Mouse (Mus musculus) gastrocnemius, postnatal 14 days (tissue): ENCODE data around the gene Aox2. TPM values are rescaled to one million over a fixed set of nuclear protein-coding genes. Genes with fewer than 3 reads are reported as not detected.

ENCODE experiments used
- DNase-seq: peaks from one replicate; pipeline ENCODE4 v3.0.0; 2021; ENCODE audit warnings: mixed read lengths
- intact Hi-C: fragments of 180-260 bp; cut with DNase I; formaldehyde crosslinking; loops from one replicate; pipeline ENCODE4 v1.15.1; 2025; ENCODE audit warnings: low total_unique reads
- total RNA-seq, 2 experiments: library from RNA; stranded (reverse); gene quantifications; 2 replicates each; pipeline ENCODE4 v1.2.3; 2021

Aox2 gene
- total RNA-seq, 2 experiments from 2014 or later = 0.08 to 0.13 TPM

DNA sequence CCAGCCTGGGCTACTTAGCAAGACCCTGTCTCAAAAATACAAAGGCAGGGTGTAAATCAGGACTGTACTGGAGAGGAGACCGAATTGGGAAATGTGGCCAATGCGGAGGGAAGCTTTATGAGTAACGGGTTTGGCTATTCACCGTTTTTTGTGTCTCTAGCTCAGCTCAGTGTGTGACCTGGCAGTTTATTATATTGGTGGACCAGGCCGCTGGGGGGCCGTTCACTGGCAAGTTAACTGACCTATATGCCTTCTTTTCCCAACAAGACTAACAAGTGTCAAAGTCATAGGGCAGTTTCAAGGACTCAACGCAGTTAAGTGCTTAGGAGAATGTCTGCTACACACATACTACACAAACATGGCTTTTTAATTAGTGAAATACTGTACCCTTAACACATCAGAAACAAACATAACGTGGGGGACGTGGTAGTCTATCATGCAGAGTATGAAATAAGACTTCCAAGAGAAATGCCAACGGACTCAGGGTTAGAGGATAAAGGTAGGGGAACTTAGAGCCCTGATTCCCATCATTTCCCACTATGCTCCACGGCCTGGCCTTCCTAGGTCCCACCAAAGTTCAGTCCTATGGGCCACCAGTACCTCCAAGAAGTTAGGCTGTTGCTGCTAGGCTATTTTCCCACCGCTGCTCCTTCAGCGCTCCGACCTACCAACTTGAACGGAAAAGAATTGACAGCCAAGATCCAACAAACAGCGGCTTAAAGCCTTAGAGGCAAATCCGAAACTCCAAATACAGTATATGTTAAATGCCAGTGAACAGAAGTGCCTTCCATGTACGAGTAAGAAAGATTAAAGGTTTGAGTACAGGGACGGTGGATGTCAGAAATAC is 113.5 kb downstream of the Aox2 start:
- no peak for DNase-seq
- intact Hi-C loops = no loop called here

DNA sequence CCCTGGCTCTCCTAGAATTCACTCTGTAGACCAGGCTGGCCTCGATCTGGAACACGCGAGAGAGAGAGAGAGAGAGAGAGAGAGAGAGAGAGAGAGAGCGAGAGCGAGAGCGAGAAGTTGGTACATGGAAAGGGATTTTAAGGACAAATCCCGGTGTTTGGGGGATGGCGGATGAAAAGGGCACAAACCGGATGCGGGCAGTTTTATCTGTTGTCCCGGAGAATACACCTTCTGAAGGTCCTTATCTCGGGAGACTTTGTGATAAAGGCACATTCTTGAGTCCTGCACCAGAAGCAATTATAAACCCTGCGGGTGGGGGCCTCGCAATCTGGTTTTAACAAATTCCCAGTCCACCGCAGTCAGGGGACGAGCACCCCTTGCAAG is 114.1 kb downstream of the Aox2 start:
- no peak for DNase-seq
- intact Hi-C loops = no loop called here

DNA sequence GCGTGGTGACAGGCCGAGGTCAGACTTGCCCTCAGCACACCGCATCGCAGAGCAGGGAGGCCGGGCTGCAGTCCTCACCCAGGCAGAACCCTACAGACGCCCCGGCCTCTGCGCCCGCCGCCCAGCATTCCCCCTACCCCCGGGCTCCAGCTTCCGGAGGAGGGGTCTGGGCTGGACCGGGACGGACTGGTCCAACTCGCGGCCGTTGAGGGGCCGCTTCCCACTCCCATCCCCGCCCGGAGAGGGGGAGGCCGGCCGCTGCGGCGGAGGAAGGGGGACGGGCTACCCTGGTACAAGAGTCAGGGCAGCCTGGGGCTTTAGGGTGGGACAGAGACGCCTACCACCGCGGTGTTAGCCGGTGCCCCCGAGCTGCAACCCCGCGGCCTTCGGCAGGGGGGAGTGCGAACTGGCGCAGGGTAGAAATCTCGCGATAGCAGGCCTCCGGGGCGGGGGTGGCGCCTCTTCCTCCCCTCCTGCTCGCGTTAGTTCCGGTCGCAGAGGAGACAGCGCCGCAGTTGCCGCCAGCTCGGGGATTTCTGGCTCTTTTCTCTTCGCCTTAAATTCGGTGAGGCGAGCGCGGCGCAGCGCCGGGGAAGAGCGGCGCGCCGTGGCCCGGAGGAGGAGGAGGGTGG is 114.6 kb downstream of the Aox2 start, which contains the start of gene Bzw1:
Gene Bzw1, plus strand, starts transcription at position 247 of the 632 bp plus-strand sequence.
- intact Hi-C loops = no loop called here
- peak; percentile 96 for DNase-seq

DNA sequence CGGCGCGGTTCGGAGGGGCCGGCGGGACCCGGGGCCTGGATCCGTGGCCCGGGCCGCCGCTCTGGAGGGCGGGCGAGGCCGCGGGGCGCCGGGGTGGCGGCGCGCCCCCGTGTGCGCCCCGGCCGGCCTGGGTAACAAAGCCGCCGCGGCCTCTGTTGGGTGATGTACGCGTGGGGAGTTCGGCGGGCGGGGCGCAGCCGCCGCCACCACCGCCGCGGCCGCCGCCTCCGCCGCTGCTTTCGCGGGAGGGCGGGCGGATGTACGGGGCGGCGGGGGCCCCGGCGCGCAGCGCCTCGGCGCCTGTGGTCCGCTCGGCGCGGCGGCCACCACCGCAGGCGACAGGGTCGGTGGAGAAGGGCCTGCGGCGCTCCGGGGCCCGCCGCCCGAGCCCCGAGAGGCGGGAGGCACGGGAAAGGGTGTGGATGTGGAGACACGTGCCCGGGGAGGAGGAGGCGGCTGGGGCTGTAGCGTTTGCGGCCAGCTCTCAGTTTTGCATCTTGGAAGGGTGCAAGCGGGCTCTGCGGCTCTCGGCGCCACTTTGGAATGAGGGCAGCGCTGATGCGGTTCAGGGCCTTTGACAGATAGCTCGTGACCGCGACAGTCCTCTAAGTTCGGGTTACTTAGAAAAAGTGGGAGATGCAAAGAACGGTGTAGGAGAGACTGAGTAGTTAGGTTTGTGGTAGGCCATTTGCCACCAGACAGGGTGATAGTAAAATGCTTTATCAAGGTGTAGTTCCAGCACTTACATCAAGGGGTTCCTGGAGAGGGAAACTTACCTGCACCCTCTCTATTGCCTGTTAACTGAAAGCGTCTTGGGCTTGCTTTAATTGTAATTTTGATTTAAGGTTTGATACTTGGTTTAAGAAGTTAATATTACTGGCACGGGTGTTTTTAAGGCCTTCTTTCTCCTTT is 115.4 kb downstream of the Aox2 start:
- peak; percentile 63 for DNase-seq
- intact Hi-C loops = no loop called here

DNA sequence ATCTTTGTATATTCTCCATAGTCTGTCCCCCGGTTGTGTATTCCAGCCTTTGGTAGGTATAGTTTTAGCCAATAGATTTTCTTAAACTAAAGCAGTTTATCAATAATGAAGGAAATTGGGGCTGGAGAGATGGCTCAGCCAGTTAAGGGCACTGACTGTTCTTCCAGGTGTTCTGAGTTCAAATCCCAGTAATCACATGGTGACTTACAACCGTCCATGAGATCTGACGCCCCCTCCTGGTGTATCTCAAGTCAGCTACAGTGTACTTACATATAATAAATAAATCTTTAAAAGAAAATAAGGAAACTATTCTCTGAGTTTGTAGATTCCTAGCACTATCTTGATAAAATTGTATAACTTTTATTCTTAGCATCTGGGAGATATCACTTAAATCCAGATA is 117.2 kb downstream of the Aox2 start:
- no peak for DNase-seq
- intact Hi-C loops = no loop called here

DNA sequence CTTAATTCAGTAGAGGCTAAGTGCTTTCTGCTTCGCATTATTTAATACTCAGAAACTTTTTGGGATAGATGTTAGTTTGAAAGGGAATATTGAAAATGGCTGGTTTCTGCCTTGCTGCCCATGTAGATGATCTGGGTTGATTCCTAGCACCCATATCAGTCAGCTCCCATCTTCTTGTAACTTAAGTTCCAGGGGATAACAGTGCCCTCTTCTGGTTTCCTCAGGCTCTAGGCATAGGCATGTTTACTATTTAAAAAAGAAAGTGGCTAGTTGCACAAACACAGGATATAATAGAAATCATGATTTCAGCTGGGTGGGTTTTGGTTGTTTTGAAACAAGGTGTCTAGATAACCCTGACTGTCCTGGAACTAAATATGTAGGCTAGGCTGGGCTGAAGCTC is 118.1 kb downstream of the Aox2 start:
- intact Hi-C loops = no loop called here

DNA sequence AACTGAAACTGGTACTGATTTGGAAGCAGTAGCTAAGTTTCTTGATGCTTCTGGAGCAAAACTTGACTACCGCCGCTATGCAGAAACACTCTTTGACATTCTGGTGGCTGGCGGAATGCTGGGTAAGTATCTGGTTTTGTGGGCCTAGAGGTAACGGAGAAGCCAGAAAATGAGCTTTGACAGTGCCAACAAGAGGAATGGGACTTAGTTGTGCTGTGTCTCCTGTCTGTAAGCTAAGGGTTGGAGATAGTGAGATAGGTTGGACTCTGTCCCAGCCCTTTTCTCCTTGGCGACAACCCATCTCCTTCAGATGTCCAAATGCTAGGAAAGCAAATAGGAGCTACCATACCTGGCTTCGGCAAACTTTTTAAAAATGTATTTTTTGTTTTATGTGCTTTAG is 119.6 kb downstream of the Aox2 start:
- intact Hi-C loops = no loop called here
- DNase-seq = no peak

More for the DNA sequence above, 118.1 kb downstream of the Aox2 start:
- no peak for DNase-seq

DNA sequence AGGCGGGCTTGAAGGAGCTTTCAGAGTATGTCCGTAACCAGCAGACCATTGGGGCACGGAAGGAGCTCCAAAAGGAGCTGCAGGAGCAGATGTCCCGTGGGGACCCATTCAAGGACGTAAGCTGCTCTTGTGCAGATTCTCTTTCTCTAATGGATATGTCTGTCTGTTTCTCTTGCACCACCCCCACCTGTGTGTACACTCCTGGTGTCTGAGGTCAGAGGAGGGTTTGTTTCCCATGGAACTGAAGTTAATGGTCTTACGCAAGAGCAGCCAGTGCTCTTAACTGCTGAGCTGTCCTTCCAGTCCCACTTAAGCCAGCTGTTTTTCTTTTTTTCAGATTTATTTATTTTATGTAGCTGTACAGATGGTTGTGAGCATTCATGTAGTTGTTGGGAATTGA is 123.3 kb downstream of the Aox2 start:
- no peak for DNase-seq
- intact Hi-C loops = no loop called here

DNA sequence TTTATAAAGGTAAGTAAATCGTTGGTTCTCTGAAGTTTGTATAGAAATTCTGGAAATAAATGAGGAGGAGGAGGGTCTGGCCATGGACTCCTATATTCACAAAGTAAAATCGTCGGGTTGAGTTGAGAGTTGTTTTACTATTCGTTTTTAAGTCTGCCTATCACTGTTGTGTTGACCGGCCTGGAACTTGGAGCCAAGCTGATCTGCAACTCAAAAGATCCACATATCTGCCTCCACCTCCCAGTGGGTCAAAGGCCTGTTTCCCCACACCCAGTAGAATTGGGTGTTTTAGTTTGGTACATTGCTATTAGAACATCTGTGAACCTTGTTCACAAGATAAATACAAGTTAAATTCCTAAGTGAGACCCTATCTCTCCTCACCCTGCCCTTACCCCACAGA is 125.6 kb downstream of the Aox2 start:
- no peak for DNase-seq
- intact Hi-C loops = no loop called here

DNA sequence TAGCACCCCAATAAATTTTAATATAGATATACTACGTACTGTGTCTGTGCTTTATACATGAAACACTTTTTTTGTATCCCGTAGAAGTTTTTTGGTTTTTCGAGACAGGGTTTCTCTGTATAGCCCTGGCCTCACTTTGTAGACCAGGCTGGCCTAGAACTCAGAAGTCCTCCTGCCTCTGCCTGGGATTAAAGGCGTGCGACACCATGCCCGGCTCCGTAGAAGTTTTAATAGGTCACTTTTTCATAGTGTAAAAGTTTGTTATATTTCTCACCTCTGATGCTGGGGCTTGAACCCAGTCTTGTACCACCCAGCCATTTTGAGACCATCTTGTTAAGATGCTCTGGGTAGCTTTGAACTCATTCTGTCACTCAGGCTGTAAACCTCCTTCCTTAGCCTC is 129.2 kb downstream of the Aox2 start:
- DNase-seq = no peak
- intact Hi-C loops = no loop called here

DNA sequence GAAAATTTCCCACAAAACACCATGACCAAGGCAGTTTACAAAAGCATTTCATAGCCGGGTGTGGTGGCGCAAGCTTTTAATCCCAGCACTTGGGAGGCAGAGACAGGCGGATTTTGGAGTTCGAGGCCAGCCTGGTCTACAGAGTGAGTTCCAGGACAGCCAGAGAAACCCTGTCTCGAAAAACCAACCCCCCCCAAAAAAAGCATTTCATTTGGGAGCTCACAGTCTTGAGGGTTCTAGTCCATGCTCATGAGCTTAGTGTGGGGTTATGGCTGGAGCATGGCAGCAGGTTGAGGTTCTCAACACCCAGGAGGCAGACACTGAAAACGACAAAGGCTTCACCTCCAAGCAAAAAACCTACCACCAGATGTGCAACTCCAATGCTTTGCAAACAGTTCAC is 130.0 kb downstream of the Aox2 start:
- intact Hi-C loops = no loop called here
- no peak for DNase-seq

DNA sequence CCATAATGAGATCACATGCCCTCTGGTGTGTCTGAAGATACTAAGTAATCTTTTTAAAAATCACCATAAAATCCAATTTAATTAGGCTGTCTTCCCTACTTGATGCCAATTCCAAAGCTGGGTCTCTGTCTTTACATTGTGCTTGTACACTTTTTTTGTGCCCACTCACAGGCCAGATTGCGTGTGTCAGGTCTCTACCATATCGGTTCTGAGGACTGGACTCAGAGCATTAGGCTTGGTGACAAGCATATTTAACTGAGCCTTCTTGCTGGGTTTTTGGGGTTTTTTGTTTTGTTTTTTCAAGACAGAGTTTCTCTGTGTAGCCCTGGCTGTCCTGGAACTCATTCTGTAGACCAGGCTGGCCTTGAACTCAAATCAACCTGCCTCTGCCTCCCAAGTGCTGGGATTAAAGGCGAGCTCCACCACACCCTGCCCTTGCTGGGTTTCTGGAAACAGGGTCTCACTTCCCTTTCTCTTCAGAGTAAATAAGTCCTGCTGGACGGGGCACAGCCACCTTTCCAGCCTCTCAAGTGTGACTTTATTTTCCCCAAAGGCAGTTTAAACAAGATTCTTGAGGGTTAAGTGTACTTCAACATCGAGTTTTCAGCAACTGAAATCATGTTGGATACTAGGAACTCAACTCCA is 131.5 kb downstream of the Aox2 start:
- no peak for DNase-seq
- intact Hi-C loops = no loop called here

DNA sequence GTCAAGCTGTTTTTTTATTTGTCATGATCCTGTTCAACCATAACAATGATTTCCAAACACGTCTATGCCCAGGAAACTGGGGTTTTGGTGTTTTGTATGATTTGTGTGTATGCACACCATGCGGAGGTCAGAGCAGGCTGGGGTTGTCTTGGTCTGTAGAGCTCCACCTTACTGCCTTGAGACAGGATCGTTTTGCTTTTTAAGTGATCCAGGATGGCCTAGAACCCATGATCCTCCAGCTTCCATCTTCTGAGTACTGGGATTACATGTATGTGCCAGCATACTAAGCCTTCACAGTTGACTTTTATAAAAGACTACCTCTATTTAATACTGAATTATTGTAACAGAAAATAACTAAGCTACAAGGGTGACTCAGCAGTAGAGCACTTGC is 132.1 kb downstream of the Aox2 start:
- intact Hi-C loops = no loop called here

DNA sequence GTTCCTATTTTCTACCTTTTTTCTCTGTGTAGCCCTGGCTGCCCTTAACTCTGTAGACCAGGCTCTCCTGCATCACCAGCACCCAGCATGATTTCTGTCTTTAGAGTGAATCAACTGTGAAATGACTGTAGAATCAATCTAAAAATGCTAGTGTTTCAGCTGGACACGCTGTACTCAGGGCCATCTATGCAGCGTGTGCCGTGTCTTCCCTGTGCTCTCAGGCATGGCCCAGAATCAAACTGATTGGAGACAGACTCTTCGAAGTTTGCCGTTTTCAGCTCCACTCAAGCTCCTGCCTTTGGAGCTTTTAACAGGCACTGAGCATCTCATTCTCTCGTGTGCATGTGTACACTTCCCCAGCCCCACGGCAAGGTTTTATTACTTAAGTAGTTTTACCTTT is 132.7 kb downstream of the Aox2 start:
- intact Hi-C loops = no loop called here
- no peak for DNase-seq

More for the DNA sequence above, 132.1 kb downstream of the Aox2 start:
- no peak for DNase-seq

DNA sequence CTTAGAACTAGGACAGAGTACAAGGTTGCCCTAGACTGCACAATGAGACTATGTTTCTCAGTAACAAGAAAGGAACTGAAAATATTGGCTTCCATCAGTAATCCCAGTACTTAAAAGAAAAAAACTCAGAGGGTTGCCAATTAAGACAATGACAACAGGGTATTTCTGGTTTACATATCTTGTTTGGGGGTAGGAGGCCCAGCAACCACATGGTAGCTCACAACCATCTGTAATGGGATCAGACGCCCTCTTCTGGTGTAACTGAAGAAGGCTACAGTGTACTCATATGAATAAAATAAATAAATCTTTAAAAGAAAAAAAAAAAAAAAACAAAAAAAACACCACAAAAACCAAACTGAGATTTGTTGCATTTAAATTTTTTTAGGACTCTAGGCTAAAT is 137.3 kb downstream of the Aox2 start:
- intact Hi-C loops = no loop called here
- DNase-seq = no peak

DNA sequence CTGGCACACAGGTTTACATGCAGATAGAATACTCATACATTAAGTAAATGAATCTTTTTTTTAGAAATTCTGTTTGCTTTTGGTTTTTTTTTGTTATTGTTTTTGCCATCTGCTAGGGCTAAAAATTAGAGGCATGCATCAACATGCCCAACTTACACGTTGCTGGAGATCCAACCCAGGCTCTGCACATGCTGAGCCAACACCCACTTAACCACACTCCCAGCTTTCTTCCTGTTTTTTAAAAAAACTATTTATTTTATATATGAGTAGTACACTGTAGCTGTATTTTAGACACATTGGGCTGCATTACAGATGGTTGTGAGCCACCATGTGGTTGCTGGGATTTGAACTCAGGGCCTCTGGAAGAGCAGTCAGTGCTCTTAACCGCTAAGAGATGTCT is 137.9 kb downstream of the Aox2 start:
- intact Hi-C loops = no loop called here
- no peak for DNase-seq

DNA sequence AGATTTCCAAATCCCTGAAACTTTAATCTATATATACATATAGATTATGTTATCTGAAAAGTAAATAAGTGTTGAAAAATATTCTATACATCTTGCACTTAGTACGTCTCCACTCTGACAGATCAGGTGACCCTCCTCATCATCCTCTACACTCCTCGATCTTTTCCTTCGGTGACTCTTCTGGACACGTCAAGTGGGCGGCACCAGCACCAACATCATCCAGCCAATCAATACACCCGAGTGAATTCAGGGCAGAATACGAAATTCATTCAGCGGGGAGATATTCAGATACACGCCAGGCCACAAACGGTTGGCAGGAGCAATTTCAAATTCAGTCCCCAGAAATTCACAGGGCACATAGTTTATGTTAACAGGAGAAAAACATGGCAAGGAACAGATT is 141.9 kb downstream of the Aox2 start:
- intact Hi-C loops = no loop called here
- no peak for DNase-seq

DNA sequence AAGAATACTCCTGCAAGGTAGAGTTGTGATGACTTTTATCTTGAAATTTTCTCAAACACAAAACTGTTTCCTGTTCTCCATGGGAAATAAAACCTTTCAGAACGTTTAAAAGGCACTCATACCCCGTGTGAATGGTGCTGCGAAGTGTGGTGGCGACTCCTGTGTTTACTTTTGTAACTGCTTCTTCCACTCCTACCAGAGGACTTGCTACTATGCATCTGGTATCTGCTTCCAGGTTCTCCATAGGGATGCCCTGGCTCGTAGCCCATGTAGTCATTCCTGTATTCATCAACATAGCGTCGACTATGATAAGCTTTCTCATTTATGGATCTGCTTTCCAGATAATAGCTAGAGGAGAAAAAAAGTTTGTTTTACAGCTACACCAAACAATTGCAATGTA is 142.8 kb downstream of the Aox2 start:
- no peak for DNase-seq
- intact Hi-C loops = no loop called here

DNA sequence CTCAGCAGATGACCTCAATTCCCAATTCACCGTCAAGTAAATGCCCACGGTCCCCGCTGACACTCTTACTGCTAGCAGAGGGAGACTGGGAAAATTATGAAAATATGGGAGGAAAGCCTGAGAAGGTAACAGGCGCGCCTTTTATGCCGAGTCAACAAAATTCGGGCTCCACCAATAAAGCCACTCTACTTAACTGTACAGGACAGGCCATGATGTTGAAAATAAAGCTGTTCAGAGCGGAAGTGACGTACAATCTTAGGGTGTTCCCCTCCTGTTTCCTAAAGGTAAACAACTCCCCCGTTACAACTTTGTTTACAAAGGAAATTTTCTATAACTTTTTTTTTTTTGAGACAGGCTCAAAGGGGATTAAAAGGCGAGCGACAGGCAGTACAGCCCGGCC is 144.8 kb downstream of the Aox2 start:
- intact Hi-C loops = no loop called here
- DNase-seq = no peak
